Mouse (Mus musculus) lung, adult 18-20 months (tissue): ENCODE results near the gene Pbx1.

Experiments
- DNase-seq, 2 experiments: peaks; one replicate each; pipeline ENCODE4 v3.0.0; 2022; ENCODE audit warnings: mixed read lengths in 2 of 2

Pbx1 gene

DNA sequence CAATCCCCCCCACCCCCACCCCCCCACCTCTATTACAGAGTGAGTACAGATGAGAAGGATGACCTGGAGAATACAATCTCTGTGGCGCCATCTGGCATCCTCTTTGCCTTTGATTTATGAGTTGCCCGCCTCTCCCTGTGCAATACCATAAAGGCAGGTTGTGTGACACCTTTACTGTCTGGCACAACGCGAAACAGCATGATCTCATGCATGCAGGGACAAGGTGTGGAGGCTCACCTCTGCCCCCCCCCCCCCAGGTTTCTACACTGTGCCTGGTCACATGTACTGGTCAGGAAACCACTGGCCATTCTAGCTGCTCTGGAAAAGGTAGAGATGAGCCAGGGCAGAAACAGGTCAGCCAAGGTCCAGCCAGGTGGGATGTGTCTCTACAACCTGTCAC is 293.4 kb downstream of the Pbx1 start:
- no peak for DNase-seq

DNA sequence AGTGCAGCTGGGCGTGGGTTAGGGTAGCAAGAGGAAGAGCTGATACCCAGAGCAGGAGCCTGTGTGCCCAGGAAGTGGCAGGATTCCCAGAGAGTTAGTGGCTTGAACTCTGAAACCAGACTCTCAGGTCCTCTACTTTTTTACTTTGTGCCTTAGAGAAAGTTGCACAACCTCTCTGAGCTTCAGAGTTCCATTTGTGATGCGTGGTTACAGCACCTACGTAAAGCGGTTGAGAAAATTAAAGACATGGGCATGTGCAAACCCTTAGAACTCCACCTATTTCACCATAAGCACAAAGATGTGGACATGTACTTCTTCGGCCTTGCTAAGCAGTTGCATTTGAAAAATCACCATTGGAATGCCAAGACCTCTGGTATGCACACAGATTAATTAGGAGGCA is 294.2 kb downstream of the Pbx1 start:
- DNase-seq = no peak

DNA sequence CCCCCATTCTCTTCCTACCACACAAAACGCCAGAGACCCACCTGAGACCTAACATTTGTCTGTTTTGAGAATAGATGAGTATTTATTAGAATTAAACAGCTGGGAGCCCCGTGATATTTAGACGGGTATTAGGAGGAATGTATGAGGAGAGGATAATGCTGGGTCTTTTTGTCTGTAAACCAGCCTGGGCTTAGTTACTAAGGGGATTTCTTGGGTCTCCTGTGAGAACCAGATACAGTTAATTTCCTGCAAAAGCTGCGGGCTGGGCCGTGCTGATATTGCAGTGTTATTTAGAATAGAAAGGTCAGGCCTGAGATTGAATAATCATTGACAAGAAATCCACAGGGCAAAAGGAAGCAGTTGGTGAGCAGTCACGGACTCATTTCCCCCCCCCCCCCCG is 296.5 kb downstream of the Pbx1 start:
- DNase-seq = no peak

DNA sequence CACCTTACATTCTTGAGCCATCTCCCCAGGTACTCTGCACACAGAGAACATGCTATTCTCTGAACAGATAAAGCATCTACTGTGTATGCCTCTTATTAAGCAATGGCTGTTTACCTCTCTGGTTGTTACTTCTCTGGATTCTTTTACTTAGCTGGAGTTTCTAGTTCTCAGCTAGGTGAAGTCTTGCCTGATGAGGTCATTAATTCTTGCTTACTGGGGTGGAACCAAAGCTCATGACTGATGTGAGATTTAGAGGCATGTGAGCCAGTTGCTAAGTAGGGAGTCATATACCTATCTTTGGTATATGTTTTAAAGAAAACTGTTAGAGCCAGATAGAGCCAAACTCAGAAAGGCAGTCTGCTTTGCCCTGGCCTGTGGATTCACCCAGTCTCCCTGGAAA is 298.4 kb downstream of the Pbx1 start:
- no peak for DNase-seq

DNA sequence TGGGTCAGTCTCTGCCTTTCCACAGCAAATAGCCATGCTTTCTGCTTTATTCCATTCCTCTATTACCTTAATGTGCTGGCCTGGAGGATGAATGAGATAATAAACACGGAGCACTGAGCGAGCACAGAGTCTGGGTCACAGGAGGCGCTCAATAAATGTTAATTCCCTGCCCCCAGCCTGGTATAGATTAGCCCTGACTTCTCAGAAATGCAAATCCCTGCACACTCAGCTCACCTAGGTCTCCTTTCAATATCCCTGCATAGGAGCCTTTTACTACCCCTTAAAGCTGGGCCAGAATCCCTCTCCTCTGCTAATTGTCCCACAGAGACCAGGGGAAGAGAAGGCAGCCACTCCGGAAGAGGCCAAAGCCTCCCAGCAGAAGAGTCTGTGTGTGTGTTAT is 304.1 kb downstream of the Pbx1 start:
- DNase-seq = no peak

DNA sequence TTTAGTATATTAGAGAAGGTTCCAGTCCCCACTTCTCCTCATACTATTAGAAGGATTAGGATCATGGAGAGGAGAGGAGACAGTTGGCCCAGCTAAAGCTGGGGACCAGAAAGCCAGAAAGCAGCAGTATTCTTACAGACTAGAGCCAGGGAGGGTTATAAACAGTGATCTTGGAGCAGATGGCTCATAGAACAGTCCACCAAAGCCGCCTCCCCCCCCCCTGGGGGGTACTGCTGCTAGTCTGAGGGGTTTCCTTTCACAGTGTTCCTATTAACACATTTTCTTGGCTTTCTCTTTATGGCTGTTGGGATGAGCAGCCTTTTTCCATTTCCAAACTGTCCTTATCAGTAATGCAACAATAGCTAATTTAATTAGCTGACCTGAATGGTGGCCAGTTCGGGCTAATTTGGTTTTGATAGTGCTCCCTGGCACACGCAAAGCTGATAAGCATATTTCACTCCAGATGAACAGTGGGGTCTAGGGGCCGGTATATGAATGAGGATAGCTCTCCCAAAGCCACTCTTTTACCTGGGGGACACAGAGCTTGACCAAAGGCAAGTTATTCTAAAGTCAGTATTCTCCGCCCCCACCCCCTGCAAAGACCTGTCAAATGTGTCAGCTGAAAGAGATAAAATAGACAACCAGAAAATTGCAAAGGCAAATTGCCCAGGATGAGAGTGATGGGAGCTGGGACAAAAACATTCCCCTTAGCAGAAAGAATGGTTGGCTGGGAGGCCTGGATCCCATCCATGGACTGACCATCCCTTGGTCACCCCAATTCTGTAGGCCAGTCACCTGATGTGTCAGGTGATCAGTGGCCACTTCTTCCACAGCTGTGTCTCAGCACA is 307.2 kb downstream of the Pbx1 start:
- DNase-seq = no peak

DNA sequence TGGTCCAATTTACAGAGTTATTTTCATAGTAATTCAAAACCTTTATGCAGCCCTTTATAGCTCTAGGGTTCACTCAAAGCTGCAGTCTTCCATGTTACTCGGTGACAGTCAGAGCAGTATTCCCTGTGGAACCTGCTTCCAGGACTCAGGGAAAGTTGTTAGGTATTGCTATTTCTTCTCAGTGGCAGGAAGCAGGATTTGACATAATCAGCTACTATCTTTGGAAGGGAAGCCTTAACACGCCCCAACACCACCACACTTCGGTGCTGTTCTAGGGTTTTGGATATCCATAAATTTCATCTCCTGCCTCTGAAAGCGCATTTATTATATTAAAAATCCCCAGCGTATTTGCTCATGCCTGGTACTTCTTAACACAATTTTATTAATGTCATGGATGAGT is 314.0 kb downstream of the Pbx1 start:
- DNase-seq = no peak

DNA sequence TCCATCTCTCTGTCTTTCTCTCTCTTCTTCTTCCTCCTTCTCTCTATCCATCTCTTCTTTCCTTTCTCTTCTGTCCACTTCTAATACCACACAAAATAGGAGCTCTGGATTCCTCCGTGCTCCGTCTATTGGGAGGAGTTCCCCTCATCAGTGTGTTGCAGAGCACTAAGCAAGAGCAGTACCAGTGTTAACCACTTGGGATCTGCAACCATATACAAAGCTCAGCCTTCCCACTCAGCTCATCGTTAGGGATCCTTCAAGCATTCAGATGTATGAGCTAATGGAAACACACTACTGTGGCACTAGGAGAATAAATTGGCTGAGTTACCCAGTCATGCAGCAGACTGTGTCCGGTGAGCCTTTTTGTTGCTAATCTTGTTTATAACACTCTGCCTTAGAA is 314.7 kb downstream of the Pbx1 start:
- no peak for DNase-seq

DNA sequence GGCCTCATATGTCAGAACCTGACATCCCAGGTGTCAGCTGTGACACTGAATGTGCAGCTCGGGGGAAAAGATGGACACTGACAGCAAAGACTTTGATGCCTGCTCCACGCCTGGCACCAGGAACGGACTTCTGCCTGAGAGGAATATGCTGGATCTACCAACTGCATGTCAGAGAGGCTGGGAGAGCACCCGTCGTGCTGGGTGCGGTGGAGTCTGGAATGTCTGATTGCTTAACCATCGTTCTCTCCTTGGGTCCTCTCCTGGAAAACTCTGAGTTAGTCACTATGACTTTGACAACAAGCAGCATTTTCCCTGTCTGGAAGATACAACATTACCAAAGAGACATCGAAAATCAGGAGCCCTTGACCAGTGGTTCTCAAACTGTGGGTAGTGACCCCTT is 322.3 kb downstream of the Pbx1 start:
- DNase-seq = no peak

DNA sequence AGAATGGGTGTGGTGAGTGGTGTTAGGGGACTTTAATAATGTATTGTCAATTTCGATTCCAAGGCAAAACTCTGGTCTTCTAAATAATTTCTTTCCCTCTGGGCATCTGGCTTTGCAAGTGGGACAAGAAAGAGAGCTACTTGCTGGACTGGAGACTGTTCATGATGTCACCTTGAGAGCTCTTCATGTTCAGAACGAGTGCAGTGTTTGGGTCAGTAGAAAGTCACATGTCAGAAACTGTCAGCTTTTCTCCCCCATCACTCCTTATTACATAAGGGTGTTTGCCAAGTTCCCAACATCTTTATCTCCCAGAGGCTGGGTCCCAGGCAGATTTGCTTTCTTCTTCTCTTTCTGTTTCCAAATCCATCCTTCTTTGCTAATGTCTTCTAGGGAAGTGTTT is 328.2 kb downstream of the Pbx1 start:
- no peak for DNase-seq

DNA sequence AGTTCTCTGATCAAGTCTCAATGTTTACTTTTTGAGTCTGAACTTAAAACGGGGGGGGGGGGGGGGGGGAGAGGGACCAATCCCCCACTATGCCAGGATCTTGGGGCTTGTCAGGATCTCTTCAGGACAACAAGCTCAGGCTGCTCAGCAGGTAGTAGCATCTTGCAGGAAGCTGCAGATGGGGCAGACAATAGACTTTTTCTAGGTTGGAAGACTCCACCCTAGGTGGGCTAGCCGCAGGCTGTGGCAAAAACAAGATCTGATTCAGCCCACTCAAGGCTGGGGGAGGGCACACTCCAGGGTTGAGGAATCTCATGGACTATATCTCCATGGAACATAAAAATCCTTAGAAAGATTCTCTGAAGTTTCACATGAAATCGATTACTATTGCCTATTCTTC is 330.6 kb downstream of the Pbx1 start:
- no peak for DNase-seq

DNA sequence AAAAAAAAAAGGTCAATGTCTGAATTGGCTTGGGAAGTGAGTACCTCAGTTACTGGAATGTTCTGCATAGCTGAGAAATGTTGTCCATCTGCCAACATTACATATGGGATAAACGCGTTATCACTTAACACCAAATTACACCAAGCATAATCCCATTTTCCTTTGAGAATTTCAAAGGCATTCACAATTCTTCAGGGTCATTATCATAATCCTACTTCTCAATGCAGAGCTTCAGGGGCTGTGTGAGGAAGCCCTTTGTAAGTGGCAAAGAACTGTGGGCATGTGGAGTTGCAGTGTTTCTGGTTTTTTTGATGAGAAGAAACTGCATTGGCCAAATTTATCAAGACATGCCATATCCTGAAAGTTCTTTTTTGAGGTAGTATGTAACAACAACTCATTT is 333.3 kb downstream of the Pbx1 start:
- DNase-seq = no peak

DNA sequence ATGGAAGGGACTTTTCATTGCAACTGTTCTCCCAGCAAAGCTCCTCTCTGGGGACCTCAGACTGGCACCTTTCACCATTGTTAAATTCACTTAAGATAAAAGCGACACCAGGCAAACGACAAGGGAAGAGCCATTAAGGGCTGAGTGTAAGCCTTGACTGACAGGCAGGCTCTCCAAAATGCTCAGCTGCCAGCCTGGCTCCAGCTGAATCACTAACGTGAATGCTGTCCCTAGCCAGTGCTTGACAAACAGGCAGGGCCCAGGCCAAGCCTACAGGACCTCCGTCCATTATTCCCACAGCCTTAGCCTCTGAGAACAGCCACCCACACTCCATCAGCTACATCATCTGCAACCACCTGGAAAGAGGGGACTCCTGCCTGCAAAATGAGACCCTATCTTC is 337.4 kb downstream of the Pbx1 start:
- DNase-seq = no peak

DNA sequence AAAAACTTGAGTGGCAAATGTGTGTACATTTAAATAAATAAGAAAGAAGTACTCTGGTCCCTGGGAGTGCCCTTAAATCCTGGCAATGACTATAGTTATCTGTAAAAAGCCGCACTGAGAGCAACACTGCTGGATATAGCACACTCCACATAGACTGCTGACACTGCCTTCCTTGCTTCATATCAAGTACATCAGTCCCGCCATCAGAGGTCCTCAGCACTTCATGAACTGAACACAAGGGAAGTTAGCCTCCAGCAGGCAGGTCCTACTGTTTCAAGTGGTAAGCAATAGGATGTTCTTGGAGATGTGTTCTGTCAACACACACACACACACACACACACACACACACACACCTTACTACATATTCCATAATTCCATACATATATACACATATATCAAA is 339.0 kb downstream of the Pbx1 start:
- DNase-seq = peak in 1 of 2 experiments; percentile 23

DNA sequence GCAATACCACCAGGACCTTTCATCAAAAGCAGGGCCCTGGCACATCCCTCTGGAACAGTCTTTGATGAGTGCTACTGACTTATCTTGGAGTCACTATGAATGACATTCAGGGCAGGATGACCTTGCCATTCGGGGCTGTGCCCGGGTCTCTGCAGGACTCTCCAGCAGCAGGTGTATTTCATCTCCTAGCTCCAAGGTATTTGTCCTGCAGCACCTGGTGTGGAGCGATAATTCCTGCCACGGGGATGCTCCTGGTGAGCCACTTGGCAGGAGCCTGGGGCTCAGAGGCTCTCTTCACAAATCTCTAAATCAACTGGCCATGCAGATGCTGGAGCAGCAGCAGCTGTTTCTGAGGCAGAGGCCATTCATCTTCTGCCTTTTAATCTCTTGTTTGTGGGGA is 340.4 kb downstream of the Pbx1 start:
- DNase-seq = no peak

DNA sequence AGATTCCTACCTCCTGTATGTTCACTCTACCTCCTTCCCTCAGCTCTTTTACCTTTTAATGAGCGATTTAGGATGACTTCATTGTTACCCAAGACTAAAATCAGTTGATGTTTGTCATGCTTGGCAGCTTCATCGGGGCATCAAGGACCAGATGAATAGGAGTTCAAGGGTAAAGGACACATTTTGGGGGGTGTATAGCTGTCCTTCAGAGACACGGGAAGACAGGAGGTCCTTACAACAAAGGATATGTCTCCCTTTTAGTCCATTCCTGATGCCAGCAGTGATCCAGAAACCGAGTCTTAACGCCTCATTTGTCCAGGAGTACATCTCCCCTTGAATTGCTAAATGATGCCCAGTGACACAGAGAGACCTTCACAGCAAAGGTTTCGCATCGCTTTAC is 343.4 kb downstream of the Pbx1 start:
- DNase-seq = no peak

DNA sequence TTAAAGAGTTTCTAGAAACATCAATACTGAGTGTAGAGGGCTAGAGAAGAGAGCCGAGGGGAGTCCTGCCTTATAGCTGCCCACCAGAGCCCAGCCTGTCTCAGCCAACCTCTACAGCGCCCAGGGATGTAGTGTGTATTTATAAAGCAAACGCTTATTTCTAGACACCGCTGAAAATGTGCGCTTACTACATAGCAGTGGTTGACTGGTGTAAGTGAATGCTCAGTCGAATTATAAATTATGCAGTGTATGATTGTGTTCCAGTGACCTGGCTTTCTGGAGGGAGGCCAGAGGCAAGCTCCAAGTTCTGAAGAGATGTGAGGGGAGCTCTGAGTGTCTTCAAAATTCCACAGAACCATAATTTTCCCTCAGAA is 352.7 kb downstream of the Pbx1 start:
- DNase-seq = no peak

DNA sequence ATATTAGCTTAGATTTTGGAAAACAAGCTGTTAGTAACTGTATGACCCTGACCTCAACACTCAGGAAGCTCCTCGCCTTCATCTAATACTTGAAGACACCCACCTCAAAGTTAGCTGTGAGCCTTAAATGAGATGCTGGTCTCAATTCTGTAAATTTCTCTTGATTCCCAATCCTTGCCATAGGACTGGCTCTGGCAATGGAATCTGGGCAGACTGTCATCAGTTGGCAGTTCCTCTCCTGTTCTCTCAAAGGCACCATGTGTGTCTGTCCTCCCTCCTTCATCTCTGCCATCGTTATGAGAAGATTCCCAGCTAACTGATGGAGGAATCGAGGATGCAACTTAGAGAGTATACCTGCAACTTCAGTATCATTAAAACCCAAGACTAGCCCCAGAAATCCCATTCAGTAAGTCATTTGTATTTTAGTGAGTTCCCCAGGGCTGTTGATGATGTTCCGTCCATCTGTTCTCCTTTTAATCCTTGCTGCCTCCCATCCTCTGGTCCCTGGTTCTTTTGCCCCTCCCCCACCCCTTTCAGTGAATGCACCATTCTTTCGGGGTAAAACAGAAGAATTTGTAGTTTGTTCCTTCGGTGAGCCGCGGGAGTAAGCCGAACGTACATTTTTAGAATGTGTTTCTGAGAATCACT is 353.2 kb downstream of the Pbx1 start:
- no peak for DNase-seq

DNA sequence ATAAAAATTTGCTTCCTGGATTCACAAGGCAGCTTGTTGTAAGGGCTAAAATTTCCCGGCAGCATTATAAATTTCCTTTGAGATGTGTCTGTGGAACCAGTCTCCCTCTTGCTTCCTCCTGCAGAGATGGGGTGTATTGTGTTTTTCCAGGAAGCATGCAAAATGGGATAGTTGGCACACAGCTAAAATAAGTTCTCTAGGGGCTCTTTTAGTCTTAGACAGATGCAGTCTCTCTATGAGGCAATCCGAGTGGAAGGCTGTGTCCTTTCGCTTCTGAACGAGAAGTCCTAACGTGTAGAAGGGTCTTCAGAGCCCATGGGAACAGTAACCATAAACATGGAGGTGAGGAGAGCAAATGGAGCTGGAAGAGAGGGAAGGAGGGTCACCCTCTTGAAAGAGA is 360.1 kb downstream of the Pbx1 start:
- DNase-seq = no peak

DNA sequence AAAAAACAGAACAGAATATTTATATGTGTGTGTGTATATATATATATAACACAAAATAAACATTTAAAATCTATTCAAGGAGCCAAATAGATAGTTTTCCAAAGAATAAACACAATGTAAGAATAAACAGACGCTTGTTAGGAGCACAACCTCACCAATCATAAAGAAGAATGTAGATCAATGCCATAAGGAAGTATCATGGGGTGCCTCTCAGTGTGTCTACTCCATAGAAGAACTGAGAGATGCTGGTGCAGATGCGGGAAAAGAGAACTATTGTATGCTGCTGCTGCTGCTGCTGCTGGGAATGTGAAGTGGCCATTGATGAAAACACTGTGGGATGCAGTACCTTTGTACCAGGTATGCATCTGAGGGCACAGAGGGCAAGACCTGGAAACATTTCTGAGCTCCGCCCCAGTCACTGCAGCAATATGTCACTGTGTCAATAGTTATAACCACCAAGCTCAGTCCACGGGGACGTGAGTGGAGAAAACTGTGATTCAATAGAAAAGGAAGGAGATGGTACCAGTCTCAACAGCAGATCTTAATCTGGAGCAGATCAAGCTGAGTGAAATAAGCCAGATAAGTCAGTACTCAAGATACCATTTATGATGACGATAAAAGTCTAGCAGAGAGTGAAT is 361.7 kb downstream of the Pbx1 start:
- no peak for DNase-seq

DNA sequence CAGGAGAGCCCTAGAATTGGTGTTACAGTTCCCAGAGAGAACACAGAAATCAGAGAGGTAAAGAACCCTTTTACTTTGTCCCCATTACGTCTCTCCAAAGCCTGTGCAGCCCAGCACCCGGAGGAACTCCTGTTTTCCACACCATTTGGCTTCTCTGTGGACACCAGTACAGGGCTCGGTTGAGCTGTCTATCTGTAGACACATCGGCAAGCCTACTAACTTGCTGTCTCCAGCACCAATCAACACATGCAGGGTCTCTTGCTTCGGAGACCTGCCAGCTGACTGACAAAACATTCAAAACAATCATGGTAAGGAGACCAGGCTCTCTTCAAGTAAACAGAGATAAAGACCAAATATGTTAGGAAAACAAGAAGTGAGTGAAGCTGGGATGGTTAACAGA is 362.3 kb downstream of the Pbx1 start:
- DNase-seq = no peak
